Mouse (Mus musculus) ES-Bruce4 (cell line): Measurements from ENCODE around the gene Anks4b. TPM values are rescaled to one million over a fixed set of nuclear protein-coding genes. Genes with fewer than 3 reads are reported as not detected.

Experiments
- H3K27ac ChIP-seq: 2 replicates; pipeline ENCODE4 v1.5.1; 2012; ENCODE audit warnings: low read length, inconsistent platforms; ENCODE audit not compliant: insufficient read depth
- H3K27me3 ChIP-seq: 2 replicates; pipeline ENCODE4 v1.6.1; 2012; ENCODE audit warnings: mild to moderate bottlenecking, low read length, inconsistent platforms; ENCODE audit not compliant: control insufficient read depth, poor library complexity, insufficient read depth, severe bottlenecking
- H3K36me3 ChIP-seq: 2 replicates; pipeline ENCODE4 v1.6.1; 2012; ENCODE audit warnings: inconsistent platforms, mild to moderate bottlenecking, low read length, moderate library complexity; ENCODE audit not compliant: control insufficient read depth, poor library complexity, insufficient read depth, severe bottlenecking
- H3K4me1 ChIP-seq: one replicate; pipeline ENCODE4 v1.8.1; 2011; ENCODE audit warnings: low read length; ENCODE audit not compliant: control insufficient read depth, insufficient read depth
- H3K4me3 ChIP-seq: 2 replicates; pipeline ENCODE4 v1.5.1; 2011; ENCODE audit warnings: low read depth, mild to moderate bottlenecking, low read length
- H3K9ac ChIP-seq: 2 replicates; pipeline ENCODE4 v1.6.1; 2012; ENCODE audit warnings: low read depth, mild to moderate bottlenecking, inconsistent platforms; ENCODE audit not compliant: poor library complexity, severe bottlenecking
- H3K9me3 ChIP-seq: replicated peaks from 2 replicates; pipeline ENCODE4 v1.6.1; 2012; ENCODE audit warnings: mild to moderate bottlenecking, low read length, inconsistent platforms; ENCODE audit not compliant: control insufficient read depth, poor library complexity, insufficient read depth, severe bottlenecking
- CTCF ChIP-seq: IDR thresholded peaks from one replicate; pipeline ENCODE4 v1.8.1; 2011; ENCODE audit warnings: low read depth, low read length
- EP300 ChIP-seq: IDR thresholded peaks from 2 replicates; pipeline ENCODE4 v1.6.1; 2011; ENCODE audit warnings: low read depth, low read length; ENCODE audit not compliant: insufficient read depth
- POLR2A ChIP-seq: IDR thresholded peaks from one replicate; pipeline ENCODE4 v1.8.1; 2011; ENCODE audit warnings: low read length; ENCODE audit not compliant: insufficient read depth
- polyA plus RNA-seq: library from polyadenylated mRNA; stranded (reverse); fragments of >200 nt; gene quantifications from 2 replicates; pipeline ENCODE4 v1.2.4, GENCODE M21; 2011; ENCODE audit warnings: low read depth; ENCODE audit not compliant: missing spikeins, insufficient read depth, insufficient read length

Anks4b gene
- polyA plus RNA-seq, 1 experiment: not detected

GRCm38 (mm10) chr7:120192816-120193215 is 19.2 kb downstream of the Anks4b start:
- no peak overlapping the region for H3K4me3 ChIP-seq
- no peaks in the 10 kb centered on the region for H3K9me3 ChIP-seq
- H3K27ac ChIP-seq: no peak overlapping the region
- H3K36me3 ChIP-seq: no peaks in the 10 kb centered on the region
- H3K27me3 ChIP-seq: no peaks in the 10 kb centered on the region
- H3K4me1 ChIP-seq: no peaks in the 10 kb centered on the region
- TF ChIP-seq EP300: no peak
- no peak for TF ChIP-seq CTCF
- H3K9ac ChIP-seq: no peak overlapping the region

DNA sequence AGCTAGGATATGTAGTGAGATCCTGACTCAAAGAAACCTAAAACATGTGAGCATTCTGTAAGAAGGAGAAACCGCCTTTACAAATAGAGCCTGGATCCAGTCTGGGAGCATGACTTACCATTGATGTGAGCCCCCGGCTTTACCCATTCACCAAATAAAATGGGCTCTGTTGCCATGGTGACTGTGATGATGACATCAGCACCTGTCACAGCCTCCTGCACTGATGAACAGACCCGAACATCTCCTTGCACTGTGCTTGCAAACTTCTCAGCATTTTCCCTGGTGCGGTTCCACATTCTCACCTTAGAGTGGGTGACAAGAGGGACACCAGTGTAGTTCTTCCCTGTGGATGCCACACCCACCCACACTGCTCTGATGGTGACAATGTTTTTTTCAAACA is 21.5 kb downstream of the Anks4b start:
- TF ChIP-seq CTCF (no peak), EP300 (no peak), POLR2A (no peak)

DNA sequence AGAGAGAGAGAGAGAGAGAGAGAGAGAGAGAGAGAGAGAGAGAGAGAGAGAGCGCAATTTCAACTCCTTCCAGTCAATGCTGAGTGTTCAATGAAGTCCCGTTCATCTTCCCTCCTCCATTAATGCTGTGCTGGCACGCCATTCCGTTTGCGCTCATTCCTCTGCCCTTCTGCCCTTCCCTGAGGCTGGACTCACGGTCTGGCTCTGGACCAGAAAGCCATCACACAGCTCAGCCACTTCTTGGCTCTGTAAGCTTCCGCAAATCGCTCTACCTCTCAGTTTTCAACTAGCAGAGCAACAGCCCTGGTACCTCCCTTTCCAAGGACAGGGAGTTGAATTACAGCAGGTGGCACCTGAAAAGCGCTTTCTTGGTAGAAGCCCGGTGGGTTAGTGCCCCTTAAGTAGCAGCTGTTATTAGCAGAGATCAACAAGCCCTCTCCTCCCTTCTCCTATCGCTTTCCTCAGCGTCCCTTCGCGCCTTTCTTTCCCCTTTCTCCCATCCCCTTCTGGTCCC is 27.6 kb downstream of the Anks4b start:
- H3K4me3 ChIP-seq: peak overlapping the region; percentile 50
- H3K9ac ChIP-seq: 0 out of 2 replicates have a peak overlapping the region, but pooled peaks have one; percentile 4
- H3K27ac ChIP-seq: no peak overlapping the region
- no peaks in the 10 kb centered on the region for H3K4me1 ChIP-seq
- TF ChIP-seq CTCF (no peak), POLR2A (no peak), EP300 (no peak)
- H3K9me3 ChIP-seq: peaks cover 6% of the 10 kb centered on the region
- H3K27me3 ChIP-seq: no peaks in the 10 kb centered on the region; the same call in 1 of the 2 replicates
- H3K36me3 ChIP-seq: no peaks in the 10 kb centered on the region

More for the DNA sequence above, 21.5 kb downstream of the Anks4b start:
- no peaks in the 10 kb centered on the region for H3K27me3 ChIP-seq
- no peak overlapping the region for H3K4me3 ChIP-seq
- H3K4me1 ChIP-seq: no peaks in the 10 kb centered on the region
- H3K27ac ChIP-seq: no peak overlapping the region
- H3K9ac ChIP-seq: no peak overlapping the region
- no peaks in the 10 kb centered on the region for H3K36me3 ChIP-seq
- H3K9me3 ChIP-seq: no peaks in the 10 kb centered on the region

- Histone ChIP-seq H3K27ac (no peak within 1 kb of the TSS), H3K36me3 (no peaks in the 10 kb centered on the region), H3K4me1 (no peaks in the 10 kb centered on the region), H3K9ac (0 out of 2 replicates have a peak within 1 kb of the TSS, but pooled peaks have one; percentile 4), H3K27me3 (no peaks in the 10 kb centered on the region; the same call in 1 of the 2 replicates), H3K9me3 (peaks cover 6% of the 10 kb centered on the region), H3K4me3 (peak within 1 kb of the TSS; percentile 50)
- TF ChIP-seq EP300: no peak
- no peak for TF ChIP-seq CTCF
- TF ChIP-seq POLR2A: no peak
These were observed 28.1 kb downstream of the Anks4b start, which contains the start of gene Crym for GRCm38 (mm10) chr7:120201771-120202170. TSS of gene Crym (minus strand) at chr7:120202111.

DNA sequence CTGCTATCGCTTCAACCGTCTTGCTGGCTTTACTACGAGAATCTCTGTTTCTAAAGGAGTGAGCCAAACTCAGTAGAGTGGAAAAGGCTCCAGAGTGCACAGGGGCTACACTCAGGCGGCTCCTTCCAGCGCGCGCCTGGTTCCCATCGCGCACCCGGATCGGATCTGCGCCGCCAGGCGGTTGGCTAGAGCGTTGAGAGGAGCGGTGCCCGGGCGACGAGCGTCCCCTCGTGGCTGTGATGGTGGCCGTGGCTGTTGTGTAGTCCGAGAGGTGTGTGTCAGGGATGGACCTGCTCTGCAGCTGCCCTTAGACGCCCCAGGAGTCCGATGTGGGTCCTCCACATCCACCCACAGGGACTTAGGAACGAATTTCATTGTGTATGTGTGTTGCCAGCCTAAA is 30.1 kb downstream of the Anks4b start, which contains the start of gene Abca14:
Gene Abca14, plus strand, starts transcription at position 173 of the 400 bp plus-strand sequence.
- no peak within 1 kb of the TSS for H3K4me3 ChIP-seq
- no peaks in the 10 kb centered on the region for H3K4me1 ChIP-seq
- H3K36me3 ChIP-seq: no peaks in the 10 kb centered on the region
- TF ChIP-seq CTCF (peak; percentile 99), POLR2A (no peak), EP300 (peak; percentile 69; the same call in 1 of the 2 replicates)
- no peak within 1 kb of the TSS for H3K27ac ChIP-seq
- no peak within 1 kb of the TSS for H3K9ac ChIP-seq
- H3K27me3 ChIP-seq: no peaks in the 10 kb centered on the region; the same call in 1 of the 2 replicates
- H3K9me3 ChIP-seq: peaks cover 6% of the 10 kb centered on the region

- no peak for TF ChIP-seq EP300
- TF ChIP-seq CTCF: no peak
- TF ChIP-seq POLR2A: no peak
- H3K9ac ChIP-seq: no peak overlapping the region
These were observed 32.3 kb downstream of the Anks4b start for GRCm38 (mm10) chr7:120205989-120206388.

More at GRCm38 (mm10) chr7:120205989-120206388, 32.3 kb downstream of the Anks4b start:
- no peaks in the 10 kb centered on the region; the same call in 1 of the 2 replicates for H3K27me3 ChIP-seq
- H3K9me3 ChIP-seq: peaks cover 6% of the 10 kb centered on the region
- H3K4me1 ChIP-seq: no peaks in the 10 kb centered on the region
- H3K36me3 ChIP-seq: no peaks in the 10 kb centered on the region
- no peak overlapping the region for H3K27ac ChIP-seq
- H3K4me3 ChIP-seq: no peak overlapping the region
